Mouse (Mus musculus) megakaryocyte, embryonic 14.5 days (primary cell): ENCODE measurements at regions not wholly inside any gene's neighbourhood (a gene's known extent, or its start where the extent isn't known, plus 50 kb on each side); places are given as distances from the start of the nearest gene placed in this dataset.

Experiments
- FLI1 ChIP-seq: IDR thresholded peaks from 2 replicates; pipeline ENCODE4 v1.6.1; 2012; ENCODE audit warnings: low read length, inconsistent platforms, mixed read lengths
- GATA1 ChIP-seq: IDR thresholded peaks from 3 replicates; pipeline ENCODE4 v1.6.1; 2012; ENCODE audit warnings: mixed read lengths, low read length, inconsistent platforms, borderline replicate concordance

GRCm38 (mm10) chr6:31791547-31791946 lies 227.8 kb upstream of the Podxl start:
- TF ChIP-seq GATA1 (no peak), FLI1 (no peak)
